Mouse (Mus musculus) kidney, postnatal 0 days (tissue): Measurements from ENCODE around the gene Atp6v1g3. TPM values are rescaled to one million over a fixed set of nuclear protein-coding genes. Genes with fewer than 3 reads are reported as not detected.

Experiments used
- ATAC-seq: fragments of 200-750 bp; cut with Nextera tagmentation; replicated peaks from 2 replicates; pipeline ENCODE4 v1.8.0; 2017; ENCODE audit warnings: low read depth, moderate number of reproducible peaks, moderate TSS enrichment, moderate library complexity; ENCODE audit not compliant: low FRiP score
- DNase-seq: peaks from one replicate; pipeline ENCODE4 v3.0.0-alpha.2; 2016; ENCODE audit warnings: low spot score
- H3K27ac ChIP-seq: fragments of 300-500 bp; sonication (generic); 2 replicates; pipeline ENCODE4 v1.5.1; 2014; ENCODE audit warnings: mild to moderate bottlenecking
- H3K27me3 ChIP-seq: fragments of 300-500 bp; sonication (generic); 2 replicates; pipeline ENCODE4 v1.6.1; 2014; ENCODE audit warnings: low read length, mixed read lengths; ENCODE audit not compliant: insufficient read depth
- H3K36me3 ChIP-seq: fragments of 300-500 bp; sonication (generic); 2 replicates; pipeline ENCODE4 v1.6.1; 2014; ENCODE audit warnings: low read length, mixed read lengths; ENCODE audit not compliant: insufficient read depth
- H3K4me1 ChIP-seq: fragments of 300-500 bp; sonication (generic); replicated peaks from 2 replicates; pipeline ENCODE4 v1.6.1; 2014; ENCODE audit warnings: antibody characterized with exemption, low read length, mixed read lengths; ENCODE audit not compliant: insufficient read depth
- H3K4me2 ChIP-seq: fragments of 300-500 bp; sonication (generic); 2 replicates; pipeline ENCODE4 v1.6.1; 2014; ENCODE audit warnings: mild to moderate bottlenecking, low read length, moderate library complexity, mixed read lengths
- H3K4me3 ChIP-seq: fragments of 300-500 bp; sonication (generic); replicated peaks from 2 replicates; pipeline ENCODE4 v1.5.1; 2014; ENCODE audit warnings: low read depth, low read length
- H3K9ac ChIP-seq: fragments of 300-500 bp; sonication (generic); 2 replicates; pipeline ENCODE4 v1.6.1; 2014; ENCODE audit warnings: low read depth, low read length
- H3K9me3 ChIP-seq: fragments of 300-500 bp; sonication (generic); replicated peaks from 2 replicates; pipeline ENCODE4 v1.6.1; 2016; ENCODE audit warnings: low read length, inconsistent platforms, mixed read lengths
- CTCF ChIP-seq: IDR thresholded peaks from 2 replicates; pipeline ENCODE4 v1.5.1; 2016; ENCODE audit warnings: antibody characterized with exemption, low read depth, mild to moderate bottlenecking, moderate library complexity
- WGBS: fragments of 180-500 bp; shearing (Covaris S2); extraction: QIAGEN DNeasy Blood & Tissue Kit; methylation state at CpG from one replicate; pipeline ENCODE4 v1.1.7; 2014; 5-methylcytosine and 5-hydroxymethylcytosine counted together
- polyA plus RNA-seq: library from polyadenylated mRNA; unstranded; fragments of >200 nt; fragmentation: Nextera tagmentation; extraction: Ambion mirVana; gene quantifications from 2 replicates; pipeline ENCODE4 v1.2.1, GENCODE M21; 2015

Gene Atp6v1g3
- polyA plus RNA-seq, 1 experiment from 2014 or later = 38.0 TPM

GRCm38 (mm10) chr1:138337417-138337816 is 63.9 kb downstream of the Atp6v1g3 start:
- 87% methylated on average over 2 of the region's 2 CpGs for WGBS
- Histone ChIP-seq H3K4me2 (no peak overlapping the region), H3K36me3 (no peaks in the 10 kb centered on the region), H3K27me3 (no peaks in the 10 kb centered on the region), H3K27ac (no peak overlapping the region), H3K4me1 (no peaks in the 10 kb centered on the region), H3K9ac (no peak overlapping the region), H3K9me3 (no peaks in the 10 kb centered on the region), H3K4me3 (no peak overlapping the region)
- TF ChIP-seq CTCF = no peak
- ATAC-seq = no peak
- no peak for DNase-seq

Other genes starting within 250 kb of the Atp6v1g3 start
- 5.5 and 6.1 TPM in 2 replicates for gene Ptprc, start 98.0 kb upstream of the Atp6v1g3 start, polyA plus RNA-seq